Mouse (Mus musculus) lung, adult 2 months (tissue): ENCODE results near the gene 9430097D07Rik. TPM values are rescaled to one million over a fixed set of nuclear protein-coding genes. Genes with fewer than 3 reads are reported as not detected.

Experiments used
- DNase-seq: peaks from one replicate; pipeline ENCODE4 v3.0.0; 2022
- H3K4me1 ChIP-seq: fragments of 200-500 bp; 2 replicates; pipeline ENCODE4 v1.6.1; 2011; ENCODE audit warnings: low read length; ENCODE audit not compliant: control insufficient read depth, insufficient read depth
- H3K4me3 ChIP-seq: fragments of 200-500 bp; replicated peaks from 2 replicates; pipeline ENCODE3; 2011; ENCODE audit warnings: low read depth, mild to moderate bottlenecking, control low read depth, low read length; ENCODE audit errors: extremely low read depth
- CTCF ChIP-seq: fragments of 200-500 bp; IDR thresholded peaks from 2 replicates; pipeline ENCODE4 v1.5.1; 2011; ENCODE audit warnings: mild to moderate bottlenecking, low read length, control low read depth; ENCODE audit not compliant: insufficient read depth
- POLR2A ChIP-seq: fragments of 200-500 bp; IDR thresholded peaks from 2 replicates; pipeline ENCODE4 v1.6.1; 2011; ENCODE audit warnings: low read depth, mild to moderate bottlenecking, control low read depth, low read length, borderline replicate concordance; ENCODE audit errors: extremely low read depth
- WGBS: fragments of 180-500 bp; shearing (Covaris S2); methylation state at CpG from one replicate; pipeline ENCODE4 v1.1.7; 2018; 5-methylcytosine and 5-hydroxymethylcytosine counted together
- polyA plus RNA-seq: library from polyadenylated mRNA; depleted of rRNA; stranded (reverse); fragments of >200 nt; gene quantifications from 2 replicates; pipeline ENCODE4 v1.2.3, GENCODE M21; 2012

9430097D07Rik gene
- polyA plus RNA-seq, 1 experiment = not detected

DNA sequence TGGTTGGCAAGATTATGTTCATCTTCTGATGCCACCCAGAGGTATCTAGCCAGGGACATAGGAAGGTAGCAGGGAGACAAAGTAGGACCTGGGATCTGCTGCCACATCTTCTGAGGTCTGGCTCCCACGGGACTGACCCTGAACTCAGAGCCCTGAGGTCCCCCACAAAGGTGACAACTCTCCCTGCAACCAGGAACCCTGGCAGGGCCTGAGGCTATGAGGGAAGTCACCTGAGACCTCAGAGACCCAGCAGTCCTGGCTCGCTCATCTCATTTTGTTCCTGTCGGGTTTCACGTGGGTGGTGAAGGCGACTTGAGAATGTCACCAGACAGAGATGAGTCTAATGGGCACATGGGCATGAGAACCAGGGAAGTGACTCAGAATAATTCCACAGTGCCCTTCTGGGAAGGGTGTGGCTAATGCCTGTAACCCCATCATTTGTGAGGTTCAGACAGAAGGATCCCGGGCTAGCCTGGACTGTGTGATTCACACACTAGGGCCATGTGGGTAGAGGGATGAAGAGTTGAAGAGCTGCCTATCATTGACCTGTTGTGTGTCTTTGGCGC lies 9.7 kb upstream of the 9430097D07Rik start:
- WGBS = 91% methylated on average over 7 of the region's 7 CpGs
- no peak for TF ChIP-seq POLR2A
- no peak for TF ChIP-seq CTCF
- no peak overlapping the region for H3K4me3 ChIP-seq
- no peak for DNase-seq
- H3K4me1 ChIP-seq = peaks cover 15% of the 10 kb centered on the region

DNA sequence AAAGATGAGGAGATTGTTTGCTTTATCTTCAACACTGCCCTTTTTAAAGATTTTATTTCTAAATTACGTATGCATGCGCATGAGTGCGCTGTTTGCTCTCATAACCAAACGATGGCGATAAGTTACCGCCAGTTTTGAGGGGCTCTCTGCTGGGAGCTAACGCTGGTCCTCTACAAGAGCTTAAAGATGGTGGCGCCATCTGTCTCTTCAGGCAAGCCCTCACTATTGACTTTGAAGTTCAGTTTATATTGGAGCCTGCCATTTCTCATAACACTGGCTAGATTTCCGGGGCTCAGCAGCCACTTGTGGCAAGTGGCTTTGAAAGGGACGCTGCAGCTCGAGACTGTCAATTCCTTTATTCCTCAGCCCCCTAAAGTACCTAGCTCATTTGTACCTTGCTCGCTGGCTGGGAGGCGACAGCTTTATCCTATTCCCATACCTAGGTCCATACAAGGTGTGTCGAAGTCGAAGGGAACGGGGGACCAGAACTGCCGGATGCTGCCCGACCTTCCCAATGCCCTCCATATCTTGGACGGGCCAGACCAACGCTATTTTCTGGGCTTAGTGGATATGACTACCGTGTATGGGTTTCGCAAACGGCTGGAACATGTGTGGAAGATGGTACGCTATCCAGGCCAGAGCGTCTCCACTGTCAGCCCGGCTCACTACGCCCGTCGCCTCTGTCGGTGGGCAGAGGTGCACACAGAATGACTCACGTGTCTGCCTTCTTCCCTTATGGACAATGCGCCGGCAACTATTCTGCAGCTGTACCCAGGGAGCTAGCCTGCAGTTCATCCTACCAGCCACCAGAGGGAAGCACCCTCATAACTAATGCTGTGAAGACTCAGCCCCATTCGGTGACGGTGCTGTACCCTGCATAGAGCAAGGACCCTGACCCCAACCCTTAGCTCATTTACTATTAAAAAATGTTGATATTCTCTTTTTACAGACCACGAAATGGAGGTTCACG lies 7.6 kb upstream of the 9430097D07Rik start:
- peak overlapping the region; percentile 31 for H3K4me3 ChIP-seq
- WGBS = 11% methylated on average over 37 of the region's 37 CpGs
- TF ChIP-seq POLR2A (peak; percentile 15; the same call in 1 of the 2 replicates), CTCF (peak; percentile 99)
- peaks cover 9% of the 10 kb centered on the region for H3K4me1 ChIP-seq
- peak; percentile 73 for DNase-seq

DNA sequence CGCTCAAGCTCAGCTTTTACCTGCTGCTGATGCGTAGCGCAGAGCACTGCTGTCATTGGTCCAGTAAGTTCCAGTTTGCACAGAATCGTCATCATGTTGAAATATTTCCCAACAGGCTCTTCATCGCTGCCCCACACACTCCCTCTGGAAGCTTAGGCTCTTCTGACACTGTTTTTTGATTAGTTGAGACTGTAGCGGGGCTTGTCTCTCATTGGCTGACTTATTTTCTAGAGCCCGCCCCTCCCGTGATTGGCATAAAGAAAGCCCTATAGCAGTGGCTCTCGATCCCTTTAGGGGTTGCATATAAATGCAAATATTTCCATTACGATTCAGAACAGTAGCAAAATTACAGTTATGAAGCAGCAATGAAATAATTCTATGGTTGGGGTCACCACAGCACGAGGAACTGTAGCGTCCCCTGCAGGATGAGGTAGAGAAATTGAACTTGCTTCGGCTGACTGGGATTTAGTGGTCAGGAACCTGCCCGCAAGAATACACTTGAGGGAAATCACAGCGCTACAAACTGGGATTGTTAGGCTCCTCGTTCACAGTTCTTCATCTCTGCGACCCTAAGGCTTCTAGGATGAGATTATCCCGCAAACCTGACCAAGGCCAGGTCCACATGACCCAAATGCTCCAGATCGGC lies 6.1 kb upstream of the 9430097D07Rik start:
- H3K4me1 ChIP-seq = peaks cover 4% of the 10 kb centered on the region
- no peak overlapping the region for H3K4me3 ChIP-seq
- peak; percentile 62 for DNase-seq
- WGBS = 39% methylated on average over 19 of the region's 19 CpGs
- TF ChIP-seq POLR2A (no peak), CTCF (no peak)

DNA sequence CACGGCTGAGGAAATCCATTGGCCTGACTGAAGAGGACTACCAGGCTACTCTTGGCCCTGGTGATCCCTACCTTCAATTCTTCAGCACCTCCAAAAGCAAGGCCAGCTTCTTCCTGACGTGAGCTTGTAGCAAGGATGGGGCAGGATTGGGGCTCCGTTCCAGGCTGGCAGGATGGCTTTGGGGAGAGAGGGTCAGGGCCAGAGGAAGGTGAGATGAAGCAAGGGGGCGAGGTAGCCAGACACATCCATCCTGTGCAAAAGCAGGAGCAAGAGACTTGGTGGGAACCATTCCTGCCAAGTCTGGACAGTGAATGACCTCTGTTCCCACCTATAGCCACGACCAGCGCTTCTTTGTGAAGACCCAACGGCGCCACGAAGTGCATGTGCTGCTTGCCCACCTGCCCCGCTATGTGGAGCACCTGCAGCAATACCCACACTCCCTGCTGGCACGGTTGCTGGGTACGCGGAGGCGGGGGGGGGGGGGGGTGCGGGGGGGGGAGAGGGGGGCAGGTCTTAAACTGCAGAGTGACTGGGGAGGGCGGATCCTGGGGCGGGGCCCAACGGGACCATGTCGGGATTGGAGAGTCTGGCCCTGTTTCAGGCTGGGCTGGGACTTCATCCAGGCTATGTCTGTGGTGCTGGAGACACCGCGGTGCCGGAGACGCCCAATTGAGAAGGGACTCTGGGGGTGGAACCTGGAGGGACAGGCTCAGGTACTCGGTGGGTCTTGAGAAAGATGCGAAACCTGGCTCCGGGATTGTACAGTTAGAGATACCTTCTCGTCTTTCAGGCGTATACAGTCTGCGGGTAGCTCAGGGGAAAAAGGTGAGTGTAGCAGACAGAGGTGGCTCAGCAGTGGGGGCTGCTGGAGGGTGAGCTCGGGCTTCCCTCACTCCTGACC lies 2.9 kb upstream of the 9430097D07Rik start:
- TF ChIP-seq POLR2A (no peak), CTCF (no peak)
- Histone ChIP-seq H3K4me3 (no peak overlapping the region), H3K4me1 (peaks cover 4% of the 10 kb centered on the region)
- no peak for DNase-seq
- WGBS = 38% methylated on average over 25 of the region's 30 CpGs

DNA sequence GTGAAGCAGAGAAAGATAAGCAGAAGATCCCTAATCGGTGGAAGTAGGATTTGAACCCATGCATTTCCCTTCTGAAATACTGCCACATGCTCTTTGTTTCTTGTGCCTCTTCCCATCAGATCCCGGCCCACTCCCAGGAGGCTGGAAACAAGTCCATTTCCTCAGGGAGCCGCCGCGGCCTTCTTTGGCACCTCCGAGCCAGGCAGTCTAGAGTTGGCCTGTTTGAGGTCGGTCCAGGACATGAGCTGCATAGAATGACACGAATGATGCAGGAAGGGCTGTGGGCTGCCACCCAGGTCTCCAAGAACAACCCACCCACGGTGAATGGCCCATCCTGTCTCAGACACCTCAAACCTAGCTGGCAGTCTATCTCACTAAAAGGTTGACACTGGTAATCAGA lies 1.0 kb upstream of the 9430097D07Rik start:
- 78% methylated on average over 9 of the region's 9 CpGs for WGBS
- no peak overlapping the region for H3K4me3 ChIP-seq
- TF ChIP-seq CTCF (no peak), POLR2A (no peak)
- peaks cover 3% of the 10 kb centered on the region; the same call in 1 of the 2 replicates for H3K4me1 ChIP-seq
- no peak for DNase-seq

DNA sequence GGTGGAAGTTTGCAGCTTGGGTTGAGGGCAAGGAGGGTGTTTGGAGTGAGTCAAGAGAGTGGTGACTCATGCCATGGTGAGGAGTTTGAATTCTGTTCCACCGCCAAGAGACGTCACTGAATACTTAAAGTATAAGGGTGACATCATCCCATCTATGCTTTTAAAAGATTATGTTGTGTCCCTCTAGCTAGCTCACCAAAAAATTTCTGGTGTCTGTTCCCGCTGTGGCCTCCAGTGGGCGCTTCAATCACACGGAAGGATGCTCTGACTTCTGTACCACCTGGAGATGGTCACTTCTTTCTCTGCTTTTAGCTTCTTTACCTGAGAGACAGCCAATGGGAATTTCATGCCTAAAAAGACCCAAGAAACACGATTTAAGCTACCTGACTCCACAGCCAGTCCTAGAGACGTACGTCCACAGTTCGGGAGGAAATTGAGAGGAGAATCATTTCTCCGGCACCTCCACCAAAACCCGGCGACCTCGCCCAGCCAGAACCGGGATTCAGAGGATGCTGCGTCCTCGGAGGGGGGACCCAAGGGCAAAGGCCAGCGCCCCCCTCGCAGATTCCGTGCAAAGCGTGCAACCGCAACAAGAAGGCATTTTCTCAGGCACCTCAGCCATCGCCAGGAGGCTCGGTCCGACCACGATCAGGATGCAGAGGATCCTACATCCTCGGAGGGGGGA lies 441 bp downstream of the 9430097D07Rik start:
- no peak for DNase-seq
- 3% methylated on average over 26 of the region's 26 CpGs for WGBS
- TF ChIP-seq CTCF (peak; percentile 85), POLR2A (no peak)
- Histone ChIP-seq H3K4me1 (peaks cover 3% of the 10 kb centered on the region; the same call in 1 of the 2 replicates), H3K4me3 (no peak overlapping the region)

DNA sequence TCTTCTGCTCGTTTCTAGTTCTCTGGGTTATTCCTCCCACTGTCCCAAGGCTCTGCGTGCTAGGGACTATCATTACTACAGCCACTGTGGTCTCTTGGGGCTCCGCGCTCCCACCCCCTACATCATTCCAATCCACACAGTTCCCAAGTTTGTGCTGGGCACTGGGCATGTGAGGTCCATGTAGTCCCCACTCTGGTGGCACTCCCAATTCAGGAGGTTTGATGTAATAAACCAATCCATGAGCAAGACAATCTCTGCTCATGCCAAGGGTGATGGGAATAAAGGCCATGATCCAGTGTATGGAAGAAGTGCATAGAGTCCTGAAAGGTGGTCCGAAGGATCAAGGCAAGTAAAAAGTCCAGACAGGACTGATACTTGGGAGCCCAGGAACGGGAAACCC lies 987 bp downstream of the 9430097D07Rik start, which contains the start of gene Pip5kl1:
Gene Pip5kl1, plus strand, starts transcription at position 301 of the 400 bp plus-strand sequence.
- Histone ChIP-seq H3K4me1 (peaks cover 3% of the 10 kb centered on the region; the same call in 1 of the 2 replicates), H3K4me3 (no peak within 1 kb of the TSS)
- DNase-seq = no peak
- WGBS = 73% methylated on average over 6 of the region's 6 CpGs
- no peak for TF ChIP-seq POLR2A
- no peak for TF ChIP-seq CTCF

DNA sequence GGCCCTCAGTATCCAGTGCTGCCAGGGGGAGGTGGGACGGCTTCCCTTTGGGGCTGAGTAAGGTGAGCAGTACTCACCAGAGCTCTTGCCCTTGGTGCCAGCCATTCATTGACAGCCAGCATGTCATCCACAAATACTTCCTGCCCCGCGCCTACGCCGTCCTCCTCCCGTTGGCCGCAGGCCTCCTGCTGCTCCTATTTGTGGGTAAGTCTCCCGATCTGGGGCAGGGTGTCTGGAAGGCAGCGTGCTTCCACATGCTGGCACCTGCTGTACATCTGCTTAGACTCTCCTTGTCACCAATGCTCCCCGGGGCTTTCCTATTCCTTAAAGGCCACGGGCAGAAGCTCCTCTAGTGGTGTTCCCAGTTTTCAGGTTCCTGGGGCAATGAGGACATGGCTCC lies 3.3 kb downstream of the 9430097D07Rik start:
- no peak for TF ChIP-seq POLR2A
- no peak for TF ChIP-seq CTCF
- 88% methylated on average over 11 of the region's 11 CpGs for WGBS
- no peak for DNase-seq
- no peak overlapping the region for H3K4me3 ChIP-seq
- H3K4me1 ChIP-seq = peaks cover 3% of the 10 kb centered on the region; the same call in 1 of the 2 replicates
